Mouse (Mus musculus): ENCODE data around the gene Wdr47.
"Not testable (repeated sequence)": the region's sequence is repeated elsewhere in the genome, so short reads cannot be mapped to it uniquely, and the experiment has no call there.

Wdr47 gene

GRCm38 (mm10) chr3:108640998-108641397, 49.9 kb downstream of the Wdr47 start:
- DNase-seq = no peak

- DNase-seq = no peak
These were observed 53.8 kb downstream of the Wdr47 start for GRCm38 (mm10) chr3:108644856-108645255.

GRCm38 (mm10) chr3:108646036-108646435, 55.0 kb downstream of the Wdr47 start:
- DNase-seq = peak; percentile 59

GRCm38 (mm10) chr3:108647681-108648080, 56.6 kb downstream of the Wdr47 start:
- DNase-seq = not testable (repeated sequence)

GRCm38 (mm10) chr3:108652866-108653642, 62.0 kb downstream of the Wdr47 start:
- no peak for DNase-seq

GRCm38 (mm10) chr3:108653710-108654379, 62.8 kb downstream of the Wdr47 start, which contains the start of gene Clcc1:
Gene Clcc1 (plus strand): TSS chr3:108653913.
- peak; percentile 96 for DNase-seq

GRCm38 (mm10) chr3:108654566-108654965, 63.5 kb downstream of the Wdr47 start:
- no peak for DNase-seq

- no peak for DNase-seq
These were observed 64.4 kb downstream of the Wdr47 start for GRCm38 (mm10) chr3:108655486-108655885.

- DNase-seq = no peak
These were observed 67.5 kb downstream of the Wdr47 start for GRCm38 (mm10) chr3:108658612-108659011.

GRCm38 (mm10) chr3:108660941-108661340, 69.9 kb downstream of the Wdr47 start:
- no peak for DNase-seq

GRCm38 (mm10) chr3:108676616-108677015, 85.5 kb downstream of the Wdr47 start:
- no peak for DNase-seq

GRCm38 (mm10) chr3:108681004-108681403, 89.9 kb downstream of the Wdr47 start:
- no peak for DNase-seq

- DNase-seq = not testable (repeated sequence)
These were observed 92.5 kb downstream of the Wdr47 start for GRCm38 (mm10) chr3:108683597-108683996.

- DNase-seq = no peak
These were observed 94.6 kb downstream of the Wdr47 start for GRCm38 (mm10) chr3:108685701-108686100.

- DNase-seq = no peak
These were observed 97.9 kb downstream of the Wdr47 start for GRCm38 (mm10) chr3:108689015-108689441.

- DNase-seq = no peak
These were observed 98.4 kb downstream of the Wdr47 start for GRCm38 (mm10) chr3:108689446-108689845.

GRCm38 (mm10) chr3:108689979-108690378, 98.9 kb downstream of the Wdr47 start:
- DNase-seq = peak; percentile 9

GRCm38 (mm10) chr3:108694321-108694720, 103.2 kb downstream of the Wdr47 start:
- peak; percentile 15 for DNase-seq

All from layer of hippocampus, adult 9-11 months (tissue).